Mouse (Mus musculus) right cerebral cortex, postnatal 4 days (tissue): ENCODE results near the gene Sbds.
A peak's percentile ranks its signal among the peaks of the same experiment; 100 is the strongest.

Source experiments
- DNase-seq: peaks from one replicate; pipeline ENCODE4 v3.0.0-alpha.2; 2022

The Sbds gene

DNA sequence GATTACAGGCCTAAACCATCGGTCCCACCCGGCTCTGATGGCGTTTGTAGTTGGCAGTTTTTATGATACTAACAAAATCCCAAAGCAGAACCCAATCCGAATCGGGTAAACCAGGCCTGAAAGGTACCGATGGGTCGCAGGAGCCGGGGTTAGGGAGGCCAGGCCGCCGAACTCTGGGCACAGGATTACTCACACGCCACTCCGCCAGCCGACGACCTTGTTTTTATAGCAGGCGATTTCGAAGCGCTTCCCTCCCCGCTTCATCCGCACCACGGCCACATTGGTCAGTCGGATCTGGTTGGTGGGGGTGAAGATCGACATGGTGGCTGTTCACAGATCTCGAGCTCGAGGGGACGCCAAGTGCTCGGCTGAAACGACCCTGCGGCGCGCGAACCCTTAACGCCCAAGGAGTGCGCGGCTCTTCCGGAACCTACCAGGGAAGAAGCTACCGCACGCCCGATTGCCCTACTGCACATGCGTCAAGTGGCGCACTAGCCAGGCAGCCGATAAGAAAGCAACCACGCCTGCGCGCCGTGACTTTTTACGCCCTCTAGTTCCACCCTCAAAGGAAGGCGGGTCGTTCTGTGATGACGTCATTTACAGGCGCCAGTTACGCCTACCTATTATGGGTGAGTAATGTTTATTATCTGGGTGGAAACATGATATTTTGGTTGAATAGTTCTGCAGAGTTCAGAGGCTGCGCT is at the start of gene Sbds, which contains the start of gene Tyw1:
Sbds (minus strand) TSS at position 514 of the 704 bp plus-strand sequence.
Tyw1 (plus strand) TSS at position 603 of the 704 bp plus-strand sequence.
- peak; percentile 94 for DNase-seq

DNA sequence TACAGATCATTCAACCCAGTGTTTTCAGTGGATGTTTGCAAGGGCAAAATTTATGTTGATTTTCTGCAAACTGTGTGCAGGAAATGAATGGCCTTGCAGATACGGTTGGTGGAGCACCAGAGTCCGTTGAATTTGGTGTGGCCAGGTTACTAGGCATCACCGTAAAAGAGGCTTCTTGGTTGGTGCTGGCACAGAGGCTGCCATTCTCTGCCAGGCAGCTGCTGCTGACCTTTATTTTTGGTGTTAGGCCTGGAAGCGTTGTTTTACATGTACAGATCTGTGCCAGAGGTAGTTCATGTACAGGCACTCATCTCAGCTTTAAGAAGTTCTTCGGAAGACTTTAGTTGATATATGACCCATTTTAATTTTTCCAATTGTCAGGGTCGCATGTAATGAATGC is 48.3 kb upstream of the Sbds start:
- DNase-seq: no peak

DNA sequence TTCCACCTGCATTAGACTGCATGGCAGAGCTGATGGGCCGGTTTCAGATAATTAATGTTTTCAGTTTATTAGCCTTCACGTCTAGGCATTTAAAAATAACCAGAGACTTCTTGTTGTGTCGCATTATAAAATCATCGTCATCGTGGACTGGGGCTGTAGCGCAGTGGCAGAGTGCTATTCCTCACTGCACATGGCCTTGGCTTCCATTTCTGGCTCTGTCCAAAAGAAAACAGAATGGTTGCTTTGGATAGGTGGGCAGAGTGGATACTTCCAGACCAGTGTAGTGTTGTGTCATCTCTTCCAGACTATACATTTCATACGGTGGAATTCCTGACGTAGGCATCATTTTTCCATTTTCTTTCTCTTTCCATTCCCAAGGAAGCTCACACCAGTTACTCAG is 44.2 kb upstream of the Sbds start:
- no peak for DNase-seq

DNA sequence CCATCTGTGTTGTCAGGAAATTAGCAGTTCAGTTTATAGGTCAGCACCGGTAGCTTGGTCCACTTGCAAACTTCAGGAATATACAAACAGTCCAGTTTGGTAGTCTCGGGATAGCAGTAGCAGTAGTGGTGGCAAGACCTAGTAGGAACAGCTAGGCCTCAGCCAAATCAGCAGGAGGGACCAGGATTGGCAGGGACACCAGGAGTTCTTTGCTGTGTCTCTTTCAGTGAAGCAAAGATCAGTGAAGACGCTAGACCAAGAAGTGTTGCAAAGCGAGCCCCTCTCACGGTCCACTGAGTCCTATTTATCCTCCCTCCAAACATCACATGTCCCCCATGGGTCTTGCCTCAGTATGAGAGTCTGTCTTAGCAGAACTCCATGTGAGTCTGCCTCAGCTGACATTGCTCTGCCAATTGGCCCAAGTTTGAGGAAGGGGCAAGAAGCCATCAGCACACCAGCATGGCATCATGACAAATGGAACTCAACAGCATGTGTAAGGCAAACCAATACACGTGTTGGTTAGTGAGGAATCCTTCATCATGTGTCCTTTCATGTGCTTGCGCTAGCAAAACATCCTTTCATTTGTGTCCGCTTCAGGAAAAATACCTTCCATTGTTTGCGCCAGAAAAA is 43.6 kb upstream of the Sbds start:
- no peak for DNase-seq

DNA sequence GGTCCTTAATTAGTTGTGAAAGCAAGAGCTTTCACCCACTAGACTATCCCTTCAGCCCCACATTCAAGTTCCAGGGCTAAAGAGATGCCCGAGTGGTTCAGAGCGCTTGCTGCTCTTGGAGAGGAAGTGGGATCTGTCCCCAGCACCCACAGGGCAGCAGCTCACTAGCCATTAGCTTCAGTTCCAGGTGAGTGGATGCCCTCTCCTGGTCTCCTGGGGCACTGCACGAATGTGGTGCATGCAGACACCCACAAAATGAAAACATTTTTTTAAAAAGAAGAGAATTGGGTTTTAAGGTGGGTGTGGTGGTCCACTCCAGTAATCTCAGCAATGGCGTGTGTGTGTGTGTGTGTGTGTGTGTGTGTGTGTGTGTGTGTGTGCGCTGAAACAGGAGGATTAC is 40.7 kb upstream of the Sbds start:
- DNase-seq: no peak

DNA sequence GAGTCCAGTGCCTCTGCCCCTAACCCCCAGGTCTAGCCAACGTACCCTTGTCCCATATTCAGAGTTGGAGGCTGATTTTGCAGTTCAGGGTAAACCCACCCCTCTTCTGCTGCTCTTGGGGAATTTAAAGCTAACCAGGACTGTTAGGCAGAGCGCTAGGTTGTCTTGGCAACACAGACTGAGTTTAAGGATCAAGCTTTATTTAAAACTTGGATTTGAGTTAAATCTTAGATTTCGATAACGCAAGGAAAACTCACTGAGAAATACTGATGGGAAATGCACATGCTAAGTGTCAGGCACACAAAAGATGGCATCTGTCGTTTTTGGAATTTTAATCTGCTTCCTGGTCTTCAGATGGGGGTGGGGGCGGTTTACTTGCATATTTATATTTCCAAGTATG is 39.3 kb upstream of the Sbds start:
- peak; percentile 39 for DNase-seq

DNA sequence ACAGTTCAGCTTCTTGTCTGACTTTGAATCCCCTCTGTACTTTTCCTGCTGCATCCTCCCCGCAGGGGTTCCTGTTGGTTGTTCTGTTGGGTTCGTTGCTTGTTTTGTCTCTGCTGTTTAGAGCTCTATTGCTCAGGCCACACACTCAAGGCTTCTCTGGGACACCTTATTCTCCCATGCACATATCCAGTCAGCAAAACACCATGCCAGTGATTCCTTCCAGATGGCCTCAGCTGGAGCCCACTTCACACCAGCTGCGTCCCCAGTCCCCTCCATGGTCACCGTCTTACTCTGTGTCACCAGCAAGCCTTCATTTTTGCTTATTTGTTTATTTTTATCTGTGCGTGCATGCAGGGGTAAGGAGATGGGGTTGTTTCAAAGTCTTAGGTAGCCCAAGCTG is 38.6 kb upstream of the Sbds start:
- DNase-seq: no peak

DNA sequence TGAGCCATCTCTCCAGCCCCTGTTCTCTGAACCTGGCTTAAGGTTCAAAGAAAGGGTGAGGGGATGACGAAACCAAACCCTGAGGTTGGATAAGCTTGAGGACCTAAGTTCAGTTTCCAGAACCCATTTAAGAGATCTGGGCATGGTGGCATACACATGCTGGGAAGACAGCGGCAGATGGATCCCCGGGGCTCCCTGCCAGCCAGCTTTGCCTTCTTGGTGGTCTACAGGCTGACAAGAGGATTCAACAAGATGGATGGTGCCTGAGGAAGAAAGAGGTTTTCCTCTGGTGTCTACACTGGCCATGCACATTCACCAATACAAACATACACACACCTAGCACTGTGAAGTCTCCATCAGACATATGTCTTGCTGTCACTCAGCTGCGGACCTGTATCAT is 37.6 kb upstream of the Sbds start:
- peak; percentile 78 for DNase-seq

DNA sequence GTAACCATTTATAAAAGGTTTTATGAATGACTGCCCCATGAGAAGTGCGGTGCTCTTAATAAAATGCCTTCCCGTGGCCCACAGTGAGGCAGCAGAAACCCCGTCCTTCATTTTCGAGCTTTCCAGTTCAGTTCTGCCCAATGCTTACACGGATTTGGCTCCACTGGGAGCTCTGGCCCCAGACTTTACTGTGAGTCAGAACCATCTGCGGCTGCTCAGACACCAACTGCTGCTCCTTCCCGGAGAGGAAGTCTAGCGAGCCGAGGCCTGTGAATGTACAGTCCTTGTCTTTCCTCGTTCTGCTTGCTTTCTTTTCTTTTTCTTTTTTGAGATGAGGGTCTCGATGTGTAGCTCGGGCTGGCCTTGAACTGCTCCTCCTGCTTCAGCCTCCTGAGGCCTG is 35.4 kb upstream of the Sbds start:
- peak; percentile 49 for DNase-seq

DNA sequence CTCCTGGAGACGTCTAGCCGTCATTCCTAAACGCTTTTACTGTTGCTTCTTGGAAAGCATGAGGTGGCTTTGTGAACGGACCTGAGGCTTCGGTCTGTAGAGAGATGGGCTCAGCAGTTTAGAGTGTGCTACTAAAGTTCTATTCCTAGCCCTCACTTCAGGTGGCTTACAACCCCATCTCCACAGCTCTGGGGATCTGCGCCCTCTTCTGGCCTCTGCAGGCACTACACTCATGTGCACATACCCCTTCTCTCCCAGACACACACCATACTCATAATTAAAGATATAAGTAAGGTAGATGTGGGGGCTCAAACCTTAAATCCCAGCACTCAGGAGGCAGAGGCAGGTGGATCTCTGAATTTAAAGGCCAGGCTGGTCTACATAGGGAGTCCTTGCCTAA is 34.9 kb upstream of the Sbds start:
- no peak for DNase-seq

DNA sequence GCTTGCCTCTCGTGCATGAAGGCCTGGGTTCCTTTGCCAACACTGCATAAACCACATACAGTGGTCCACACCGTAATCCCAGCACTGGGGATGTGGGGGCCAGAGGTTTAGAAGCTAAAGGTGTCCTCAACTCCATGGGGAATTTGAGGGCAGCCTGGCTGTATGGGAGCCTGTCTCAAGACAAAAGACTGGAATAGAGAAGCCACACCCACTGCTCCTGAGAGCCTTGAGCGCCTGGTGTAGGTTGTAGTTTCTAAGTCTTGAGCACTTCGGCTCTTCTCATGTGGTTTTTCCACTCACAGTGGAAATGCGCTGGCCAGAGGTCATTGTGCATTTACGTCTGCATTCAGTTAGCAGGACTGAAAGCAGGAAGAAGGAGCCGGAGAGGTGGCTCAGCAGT is 32.8 kb upstream of the Sbds start:
- DNase-seq: no peak

DNA sequence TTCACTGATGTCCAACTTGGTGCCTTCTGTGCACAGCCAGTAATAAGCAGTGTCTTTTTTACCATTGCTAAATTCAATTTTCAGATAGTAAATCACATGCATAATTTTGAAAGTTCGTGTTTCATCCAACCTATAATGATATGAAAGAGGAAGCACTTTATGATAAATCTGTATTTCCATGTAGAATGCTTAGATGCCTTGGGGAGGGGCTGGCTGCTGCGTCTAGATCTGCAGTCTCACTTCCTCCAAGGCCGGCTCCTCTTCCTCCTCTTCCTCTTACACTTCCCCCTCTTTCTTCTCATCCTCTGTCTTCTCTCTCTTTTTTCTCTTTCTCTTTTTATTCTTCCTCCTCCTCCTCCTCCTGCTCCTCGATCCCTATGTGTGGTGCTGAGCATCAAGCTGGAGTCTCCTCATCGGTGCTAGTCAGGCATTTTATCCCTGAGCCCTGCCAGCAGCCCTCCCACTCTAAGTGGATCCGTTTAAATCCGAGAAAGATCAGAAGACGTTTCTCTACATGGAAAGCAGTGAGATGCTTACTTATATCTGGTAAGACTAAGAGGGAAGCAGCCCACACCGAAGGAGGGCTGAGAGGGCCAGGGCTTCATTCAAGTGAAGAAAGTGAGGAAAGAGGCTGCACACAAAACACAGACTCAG is 27.9 kb upstream of the Sbds start:
- no peak for DNase-seq

DNA sequence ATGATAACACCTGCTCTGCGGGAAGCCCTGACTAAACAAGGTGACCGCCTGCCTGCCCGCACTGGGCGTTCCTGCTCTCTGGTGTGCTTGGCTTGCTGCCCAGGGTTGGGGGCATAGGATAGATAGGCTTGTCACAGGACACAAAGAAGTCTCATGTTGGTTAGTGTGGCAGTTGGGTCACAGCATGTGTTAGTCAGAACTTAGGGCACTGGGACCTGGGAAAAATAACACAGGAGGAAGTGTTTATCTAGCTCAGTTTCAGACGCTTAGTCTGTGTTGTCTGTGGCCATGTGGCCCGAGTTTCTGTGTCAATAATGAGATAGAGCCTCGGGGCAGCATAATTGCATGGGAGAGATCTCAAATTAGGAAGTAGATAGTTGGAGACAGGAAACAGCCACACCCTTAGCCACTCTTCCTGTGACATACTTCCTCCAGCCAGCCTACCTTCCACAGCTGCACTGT is 22.7 kb upstream of the Sbds start:
- DNase-seq: no peak

DNA sequence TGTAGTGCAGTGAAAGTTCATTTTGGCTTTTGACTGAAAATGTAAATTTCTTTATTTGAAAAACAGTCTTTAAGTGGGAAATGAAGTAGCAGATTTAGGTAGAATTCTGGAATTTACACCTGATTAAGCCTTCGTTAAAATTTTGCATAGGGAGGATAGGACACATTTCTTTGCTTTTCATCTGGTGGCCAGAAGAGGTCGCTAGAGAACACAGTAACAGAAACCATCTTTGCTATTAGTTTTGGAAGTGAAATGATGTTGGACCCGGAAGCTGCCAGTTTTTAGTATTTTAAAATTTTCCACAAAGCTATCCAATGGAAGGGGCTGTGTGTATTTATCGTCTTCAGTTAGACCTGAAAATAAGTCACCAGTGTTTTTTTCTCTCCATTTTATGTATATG is 20.2 kb upstream of the Sbds start:
- peak; percentile 34 for DNase-seq

DNA sequence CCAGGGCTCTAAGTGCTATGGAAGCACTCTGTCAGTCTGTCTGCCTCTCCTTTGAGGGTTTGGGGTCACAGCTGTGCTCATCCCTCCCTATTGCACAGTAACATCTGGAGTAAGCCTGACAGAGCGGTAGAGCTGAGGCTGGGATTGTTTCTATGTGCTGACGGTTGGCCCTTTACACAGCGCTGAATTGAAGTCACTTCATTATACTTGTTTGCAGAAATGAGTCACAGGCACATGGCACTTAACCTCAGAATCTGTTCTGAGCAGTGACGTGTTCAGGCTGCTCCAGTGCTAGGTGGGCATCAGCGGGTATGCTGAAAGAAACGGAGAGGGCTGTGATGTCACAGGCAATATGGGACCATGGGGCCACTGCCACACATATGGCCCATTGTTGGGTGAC is 17.7 kb upstream of the Sbds start:
- DNase-seq: no peak

DNA sequence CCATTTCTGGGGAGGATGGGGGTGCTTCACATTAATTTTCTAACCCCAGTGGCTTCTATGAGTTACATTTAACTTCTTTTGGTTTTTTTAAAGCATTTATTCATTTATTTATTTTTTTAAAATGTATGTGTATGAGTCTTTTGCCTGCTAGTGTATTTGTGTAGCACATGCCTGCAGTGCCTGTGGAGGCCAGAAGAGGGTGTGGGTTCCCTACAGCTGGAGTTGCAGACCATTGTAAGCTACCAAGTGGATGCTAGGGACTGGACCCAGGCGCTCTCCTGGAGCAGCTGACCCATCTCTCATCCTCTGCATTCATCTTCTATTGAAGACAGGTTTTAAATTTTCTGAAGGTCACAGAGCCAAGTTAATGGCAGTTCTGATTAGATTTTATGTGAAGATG is 17.0 kb upstream of the Sbds start:
- no peak for DNase-seq

DNA sequence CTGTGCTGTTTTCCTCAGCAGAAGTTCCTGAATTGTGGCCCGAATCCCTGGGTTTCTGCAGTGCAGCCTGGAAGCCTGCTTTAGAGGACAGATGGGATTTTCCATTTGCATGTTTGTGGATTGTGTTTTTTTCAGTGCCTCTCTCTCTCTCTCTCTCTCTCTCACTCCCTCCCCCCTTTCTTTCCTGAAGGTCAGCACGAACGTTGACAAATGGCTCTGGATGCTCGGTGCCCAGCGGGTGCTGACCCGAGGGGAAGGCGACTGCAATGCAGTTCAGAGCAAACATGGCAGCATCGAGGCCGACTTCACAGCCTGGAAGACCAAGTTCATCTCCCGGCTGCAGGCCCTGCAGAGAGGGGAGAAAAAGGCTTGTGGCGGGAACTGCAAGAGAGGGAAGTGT is 13.6 kb upstream of the Sbds start:
- no peak for DNase-seq

DNA sequence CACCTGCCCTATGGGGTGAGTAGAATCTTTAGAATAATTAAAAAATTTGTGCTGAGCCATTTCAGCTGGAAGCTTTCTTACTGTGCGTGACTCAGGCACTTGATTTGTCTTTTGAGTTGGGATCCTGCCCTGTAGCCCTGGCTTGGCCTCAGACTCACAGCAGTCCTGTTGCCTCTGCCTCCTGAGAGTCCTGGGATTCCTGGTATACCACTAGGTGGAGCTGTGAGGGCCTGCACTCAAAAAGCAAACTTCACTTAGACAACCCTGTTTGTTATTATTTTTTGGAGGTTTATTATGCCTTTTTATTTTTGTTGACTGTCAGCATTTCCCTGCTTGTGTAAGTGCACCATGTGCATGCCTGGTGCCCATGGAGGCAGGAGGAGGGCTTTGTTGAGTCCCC is 12.0 kb upstream of the Sbds start:
- DNase-seq: no peak

DNA sequence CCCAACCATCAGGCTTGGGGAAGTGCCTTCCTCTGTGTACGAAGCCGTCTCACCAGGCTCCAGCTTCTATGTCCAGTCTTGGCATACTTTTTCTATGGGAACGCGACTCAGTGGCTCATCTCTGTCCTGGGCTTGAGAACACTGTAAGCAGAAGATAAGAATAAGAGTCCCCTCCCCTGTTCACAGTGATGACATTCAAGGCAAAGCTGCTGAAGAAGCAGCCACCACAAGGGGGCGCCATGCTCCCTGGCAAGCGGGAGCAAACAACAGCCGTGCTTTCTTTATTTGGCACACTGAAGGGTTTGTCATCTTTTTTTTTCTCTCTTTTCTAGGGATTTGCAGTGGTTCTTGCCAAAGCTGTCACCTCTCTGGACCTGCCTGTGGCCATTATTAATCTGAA is 11.3 kb upstream of the Sbds start:
- peak; percentile 73 for DNase-seq

DNA sequence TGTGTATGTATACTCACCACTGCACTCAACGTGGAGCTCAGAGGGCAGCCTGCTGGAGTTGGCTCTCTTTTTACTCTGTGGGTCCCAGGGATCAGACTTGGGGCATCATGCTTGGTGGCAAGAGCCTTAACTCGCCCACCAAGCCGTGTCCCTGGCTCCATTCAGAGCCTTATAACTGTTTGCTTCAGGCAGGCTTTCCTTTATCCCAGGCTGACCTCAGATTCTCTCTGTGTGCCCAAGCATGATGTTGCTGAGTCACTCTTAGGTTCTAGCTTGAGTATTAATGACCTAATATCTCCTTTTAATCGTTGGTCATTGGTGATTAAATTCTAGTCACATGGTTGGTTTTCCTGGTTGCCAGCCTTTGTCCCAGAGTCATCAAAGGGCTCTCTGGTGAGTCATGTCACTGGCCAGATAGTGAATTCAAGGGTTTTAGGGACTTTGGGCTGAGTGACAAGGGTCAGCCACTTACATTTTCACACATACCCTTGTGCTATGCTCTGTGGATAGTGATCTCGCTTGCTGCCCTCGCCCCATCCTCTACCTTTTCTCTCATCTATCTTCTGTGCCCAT is 9.2 kb upstream of the Sbds start:
- no peak for DNase-seq

DNA sequence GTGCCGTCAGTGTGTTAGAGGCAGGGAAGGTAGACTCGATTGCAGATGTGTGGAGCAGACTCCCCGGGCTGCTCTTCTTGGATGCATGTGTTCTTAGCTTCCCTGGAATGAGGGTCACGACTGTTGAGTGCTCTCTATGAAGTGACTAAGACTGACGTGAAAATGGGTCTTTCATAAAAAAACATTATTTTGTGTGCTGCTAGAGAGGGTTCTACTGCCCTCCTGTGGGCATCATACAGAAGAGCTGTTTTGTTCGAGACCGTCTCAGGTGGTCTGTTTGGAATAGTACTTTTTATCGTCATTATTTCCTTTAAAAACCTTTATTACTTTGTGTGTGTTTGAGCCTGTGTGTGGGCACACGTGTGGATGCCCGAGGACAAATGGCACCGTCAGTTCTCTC is 8.1 kb upstream of the Sbds start:
- DNase-seq: no peak

DNA sequence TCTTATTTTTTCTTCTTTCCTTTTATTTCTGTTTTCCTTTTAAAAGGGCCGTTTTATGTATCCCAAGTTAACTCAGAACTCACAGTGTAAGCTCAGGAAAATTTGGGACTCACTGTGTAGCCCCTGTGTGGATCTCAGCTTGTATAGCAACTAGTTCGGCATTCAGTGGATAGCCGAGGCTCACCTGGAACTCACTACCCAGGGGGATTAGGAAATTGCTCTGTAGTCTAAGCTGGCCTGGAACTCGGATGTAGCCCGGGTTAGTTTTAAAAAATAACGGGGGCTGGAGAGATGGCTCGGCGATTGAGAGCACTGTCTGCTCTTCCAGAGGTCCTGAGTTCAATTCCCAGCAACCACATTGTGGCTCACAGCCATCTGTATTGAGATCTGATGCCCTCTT is 2.0 kb upstream of the Sbds start:
- DNase-seq: no peak

DNA sequence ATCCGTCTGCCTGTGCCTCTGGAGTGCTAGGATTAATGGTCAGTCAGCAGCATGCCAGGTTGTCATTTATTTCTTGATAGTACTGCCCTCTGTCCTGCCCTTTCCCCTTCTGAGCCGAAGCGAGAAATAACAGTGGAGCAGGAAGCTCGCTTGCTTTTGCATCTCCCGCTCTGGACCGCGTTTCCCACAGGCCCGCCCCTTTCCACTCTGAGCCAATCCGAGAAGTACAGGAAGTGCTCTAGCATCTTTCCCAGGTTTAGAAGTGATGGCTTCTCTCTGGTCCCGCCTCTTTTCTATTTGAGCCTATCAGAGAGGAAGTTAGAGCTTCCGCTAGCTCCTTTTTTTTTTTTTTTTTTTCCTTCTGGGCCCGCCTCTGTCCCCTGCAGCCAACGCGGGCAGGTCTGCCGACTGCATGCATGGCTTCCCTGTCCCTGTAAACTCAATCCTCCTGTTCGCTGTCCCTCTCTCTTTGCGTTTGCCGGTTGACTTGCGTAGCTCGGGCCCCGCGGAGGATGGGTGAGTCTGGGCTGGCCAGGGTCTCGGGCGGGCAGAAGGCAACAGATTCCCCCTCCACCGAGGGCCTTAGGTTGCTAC is 1.4 kb upstream of the Sbds start:
- DNase-seq: peak; percentile 84
